Mouse (Mus musculus): ENCODE measurements around the gene Nudt4.

Gene Nudt4

DNA sequence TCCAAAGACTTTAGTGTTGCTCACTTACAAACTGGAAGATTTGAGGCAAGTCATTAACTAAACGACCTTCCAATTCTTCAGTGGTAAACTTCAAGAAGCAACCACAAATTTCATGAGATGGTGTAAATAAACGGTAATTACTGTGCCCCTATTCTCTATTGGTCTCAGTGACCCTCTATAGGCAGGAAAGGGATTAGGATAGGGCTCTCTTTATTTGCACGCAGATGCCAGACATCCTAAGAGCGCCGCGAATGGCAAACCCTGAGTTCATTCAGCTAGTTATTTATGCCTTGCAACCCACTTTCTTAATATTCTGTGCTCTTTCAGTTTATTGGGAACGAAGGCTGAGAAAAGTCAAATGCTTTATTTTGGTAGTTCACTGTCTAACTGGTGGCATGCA is 62.9 kb downstream of the Nudt4 start:
- no peak for DNase-seq (ENCODE audit: low read depth)
